Mouse (Mus musculus) naive thymus-derived CD4-positive, alpha-beta T cell, adult 5 months (primary cell): ENCODE results near the gene Esf1. TPM values are rescaled to one million over a fixed set of nuclear protein-coding genes. Genes with fewer than 3 reads are reported as not detected.

Experiments used
- polyA plus RNA-seq: library from polyadenylated mRNA; unstranded; fragments of 100-300 nt; shearing (Covaris generic); gene quantifications from one replicate; pipeline ENCODE4 v1.2.1, GENCODE M21; 2017

The Esf1 gene
- polyA plus RNA-seq = 22.9 TPM

GRCm38 (mm10) chr2:140170127-140170802 is at the start of gene Esf1, which contains the start of gene Ndufaf5:
Gene Esf1 (minus strand): TSS chr2:140170564.
Gene Ndufaf5 (plus strand): TSS chr2:140170649.

GRCm38 (mm10) chr2:140151743-140152142 is 18.6 kb downstream of the Esf1 start, which contains the start of gene Gm17374:
Gene Gm17374 (plus strand): TSS chr2:140152043.

Other genes starting within 250 kb of the Esf1 start
- gene Tasp1, start 103.8 kb downstream of the Esf1 start, polyA plus RNA-seq = 51.6 TPM
- gene Gm17374, start 18.5 kb downstream of the Esf1 start, polyA plus RNA-seq = not detected
- 15.0 TPM for gene Ndufaf5, start 85 bp upstream of the Esf1 start, polyA plus RNA-seq
- not detected for gene Sel1l2, start 219.1 kb upstream of the Esf1 start, polyA plus RNA-seq
- 2.5 TPM for gene Macrod2, start 224.7 kb upstream of the Esf1 start, polyA plus RNA-seq